Mouse (Mus musculus) erythroblast, embryonic 14.5 days (primary cell): ENCODE data around the gene Hrh2.

Source experiments
- GATA1 ChIP-seq: IDR thresholded peaks from 2 replicates; pipeline ENCODE4 v1.6.1; 2012; ENCODE audit warnings: low read length, inconsistent platforms, mixed read lengths
- TAL1 ChIP-seq: IDR thresholded peaks from 3 replicates; pipeline ENCODE4 v1.6.1; 2012; ENCODE audit warnings: low read length, inconsistent platforms, mixed read lengths

GRCm38 (mm10) chr13:54165765-54166164 is 26.2 kb upstream of the Hrh2 start:
- TF ChIP-seq TAL1 (no peak), GATA1 (no peak)
